Mouse (Mus musculus) bone marrow macrophage, adult 2 months (primary cell): ENCODE results near the gene Arrb1.

Experiments
- CTCF ChIP-seq: IDR thresholded peaks from 2 replicates; pipeline ENCODE4 v1.5.1; 2012; ENCODE audit warnings: low read depth, mild to moderate bottlenecking, low read length, moderate library complexity
- POLR2A ChIP-seq: IDR thresholded peaks from 2 replicates; pipeline ENCODE4 v1.6.1; 2012; ENCODE audit warnings: mild to moderate bottlenecking, low read depth, low read length, borderline replicate concordance

- TF ChIP-seq POLR2A, result no peak
- TF ChIP-seq CTCF, result no peak
Measured at GRCm38 (mm10) chr7:99626376-99627270, 91.4 kb downstream of the Arrb1 start, which contains the start of gene Tpbgl.
